In genomic region chr1:83830025-83830645, GRCm38 (mm10) we compare ENCODE assay signal across 26 mouse cellular contexts.
DNase-seq lines count a peak whose midpoint lies in the region; ATAC-seq and TF ChIP-seq lines count a peak whose summit lies in the region.
"Had no signal": no experiment of that assay in that cellular context is flagged by ENCODE, and none has a peak within 500 bp of the region (broad histone marks: within the 10 kb centered on the region; RNA-seq: fewer than 3 reads in every experiment).

No protein-coding gene starts in this region.

- H3K36me3 ChIP-seq in hindbrain, embryonic 11.5 days (ENCODE audit: control insufficient read depth, insufficient read depth, low read length): no peaks in the 10 kb centered on the region
- no peaks in the 10 kb centered on the region for H3K36me3 ChIP-seq in hindbrain, embryonic 10.5 days
- no peaks in the 10 kb centered on the region for H3K36me3 ChIP-seq in midbrain, embryonic 14.5 days (ENCODE audit: control insufficient read depth, insufficient read depth, low read length)
- H3K36me3 ChIP-seq in midbrain, embryonic 15.5 days (replicated peaks): no peaks in the 10 kb centered on the region
- no peaks in the 10 kb centered on the region for H3K36me3 ChIP-seq in hindbrain, embryonic 15.5 days
- no peaks in the 10 kb centered on the region for H3K36me3 ChIP-seq in neural tube, embryonic 15.5 days
- H3K36me3 ChIP-seq in heart, embryonic 12.5 days: no peaks in the 10 kb centered on the region
- H3K36me3 ChIP-seq in kidney, adult 2 months (ENCODE audit: control insufficient read depth, insufficient read depth, low read length): no peaks in the 10 kb centered on the region
- H3K36me3 ChIP-seq: embryonic facial prominence, embryonic 12.5 days; G1E; heart, embryonic 13.5 days; intestine, embryonic 15.5 days; limb, embryonic 10.5 days; limb, embryonic 15.5 days; midbrain, embryonic 10.5 days had no signal

- H3K27me3 ChIP-seq in hindbrain, embryonic 11.5 days (ENCODE audit: control insufficient read depth, insufficient read depth, low read length): no peaks in the 10 kb centered on the region
- H3K27me3 ChIP-seq in hindbrain, embryonic 10.5 days (ENCODE audit: insufficient read depth, poor library complexity, severe bottlenecking): no peaks in the 10 kb centered on the region
- H3K27me3 ChIP-seq in midbrain, embryonic 14.5 days (ENCODE audit: control insufficient read depth, insufficient read depth, low read length): no peaks in the 10 kb centered on the region
- H3K27me3 ChIP-seq in midbrain, embryonic 15.5 days (replicated peaks): no peaks in the 10 kb centered on the region
- H3K27me3 ChIP-seq in hindbrain, embryonic 15.5 days: no peaks in the 10 kb centered on the region
- H3K27me3 ChIP-seq in neural tube, embryonic 15.5 days (replicated peaks): no peaks in the 10 kb centered on the region
- H3K27me3 ChIP-seq in heart, embryonic 12.5 days (replicated peaks): no peaks in the 10 kb centered on the region
- H3K27me3 ChIP-seq in kidney, adult 2 months (replicated peaks; ENCODE audit: control insufficient read depth, insufficient read depth, low read length): no peaks in the 10 kb centered on the region
- H3K27me3 ChIP-seq: embryonic facial prominence, embryonic 12.5 days; heart, embryonic 13.5 days; intestine, embryonic 15.5 days; limb, embryonic 15.5 days had no signal

- WGBS in hindbrain, embryonic 11.5 days: 69% methylated on average over 6 of the region's 6 CpGs
- WGBS in hindbrain, embryonic 10.5 days: 84% methylated on average over 6 of the region's 6 CpGs
- WGBS in midbrain, embryonic 14.5 days: 58% methylated on average over 6 of the region's 6 CpGs
- WGBS in midbrain, embryonic 15.5 days: 64% methylated on average over 6 of the region's 6 CpGs
- 42% methylated on average over 6 of the region's 6 CpGs for WGBS in hindbrain, embryonic 15.5 days
- 39% methylated on average over 6 of the region's 6 CpGs for WGBS in neural tube, embryonic 15.5 days
- WGBS in heart, embryonic 12.5 days: 76% methylated on average over 6 of the region's 6 CpGs
- WGBS in kidney, adult 2 months: 60% methylated on average over 6 of the region's 6 CpGs

- peak overlapping the region; percentile 47; the same call in 1 of the 2 replicates for H3K27ac ChIP-seq in hindbrain, embryonic 11.5 days (ENCODE audit: low read depth, low read length)
- H3K27ac ChIP-seq in hindbrain, embryonic 10.5 days: no peak overlapping the region
- peak overlapping the region; percentile 38 for H3K27ac ChIP-seq in midbrain, embryonic 14.5 days (replicated peaks; ENCODE audit: low read depth, low read length)
- no peak overlapping the region for H3K27ac ChIP-seq in midbrain, embryonic 15.5 days
- H3K27ac ChIP-seq in hindbrain, embryonic 15.5 days (replicated peaks): peak overlapping the region; percentile 61
- H3K27ac ChIP-seq in neural tube, embryonic 15.5 days (replicated peaks): peak overlapping the region; percentile 66
- no peak overlapping the region for H3K27ac ChIP-seq in heart, embryonic 12.5 days (ENCODE audit: poor library complexity, severe bottlenecking)
- no peak overlapping the region for H3K27ac ChIP-seq in kidney, adult 2 months (ENCODE audit: insufficient read depth, low read depth, low read length)
- H3K27ac ChIP-seq: embryonic facial prominence, embryonic 12.5 days; heart, adult 2 months; heart, embryonic 13.5 days; intestine, embryonic 15.5 days; kidney, postnatal 0 days; limb, embryonic 10.5 days; limb, embryonic 15.5 days; liver, embryonic 14.5 days; midbrain, embryonic 10.5 days had no signal

- no peaks in the 10 kb centered on the region for H3K9me3 ChIP-seq in hindbrain, embryonic 11.5 days (ENCODE audit: control insufficient read depth, low read length)
- no peaks in the 10 kb centered on the region for H3K9me3 ChIP-seq in hindbrain, embryonic 10.5 days
- H3K9me3 ChIP-seq in midbrain, embryonic 14.5 days (ENCODE audit: control insufficient read depth, low read length): no peaks in the 10 kb centered on the region
- no peaks in the 10 kb centered on the region for H3K9me3 ChIP-seq in midbrain, embryonic 15.5 days
- no peaks in the 10 kb centered on the region for H3K9me3 ChIP-seq in hindbrain, embryonic 15.5 days
- H3K9me3 ChIP-seq in neural tube, embryonic 15.5 days (replicated peaks): no peaks in the 10 kb centered on the region
- H3K9me3 ChIP-seq in heart, embryonic 12.5 days (replicated peaks): no peaks in the 10 kb centered on the region
- H3K9me3 ChIP-seq: embryonic facial prominence, embryonic 12.5 days; heart, embryonic 13.5 days; intestine, embryonic 15.5 days; limb, embryonic 10.5 days; limb, embryonic 15.5 days; midbrain, embryonic 10.5 days had no signal

- DNase-seq in hindbrain, embryonic 11.5 days (ENCODE audit: low spot score): no peak
- no peak for DNase-seq in hindbrain, embryonic 10.5 days (ENCODE audit: low spot score)
- DNase-seq in midbrain, embryonic 14.5 days: peak; percentile 36
- no peak for DNase-seq in kidney, adult 2 months
- DNase-seq: adrenal gland, adult 8-10 months; cerebellum, adult 11 months; cerebellum, adult 9-10 months; embryo, embryonic 11 days; heart, adult 2 months; kidney, adult 8-10 months; lung, embryonic 14.5 days; lung, postnatal 14 days had no signal

- no peak overlapping the region for H3K4me3 ChIP-seq in hindbrain, embryonic 11.5 days (ENCODE audit: low read depth, low read length)
- no peak overlapping the region for H3K4me3 ChIP-seq in hindbrain, embryonic 10.5 days
- no peak overlapping the region for H3K4me3 ChIP-seq in midbrain, embryonic 14.5 days (replicated peaks; ENCODE audit: low read depth, low read length)
- no peak overlapping the region for H3K4me3 ChIP-seq in midbrain, embryonic 15.5 days
- no peak overlapping the region for H3K4me3 ChIP-seq in hindbrain, embryonic 15.5 days
- H3K4me3 ChIP-seq in neural tube, embryonic 15.5 days (replicated peaks): no peak overlapping the region
- H3K4me3 ChIP-seq in heart, embryonic 12.5 days: no peak overlapping the region
- no peak overlapping the region for H3K4me3 ChIP-seq in kidney, adult 2 months (ENCODE audit: insufficient read depth, low read depth, low read length)
- H3K4me3 ChIP-seq: embryonic facial prominence, embryonic 12.5 days; heart, adult 2 months; heart, embryonic 13.5 days; intestine, embryonic 15.5 days; limb, embryonic 10.5 days; limb, embryonic 15.5 days; midbrain, embryonic 10.5 days had no signal

- TF ChIP-seq CTCF in kidney, adult 2 months (conservative IDR thresholded peaks at IDR 0.05; ENCODE audit: insufficient read depth, insufficient read length, low read depth, low read length): no peak

- H3K9ac ChIP-seq in hindbrain, embryonic 11.5 days (ENCODE audit: low read depth, low read length): no peak overlapping the region
- no peak overlapping the region for H3K9ac ChIP-seq in midbrain, embryonic 14.5 days (replicated peaks; ENCODE audit: low read length)
- H3K9ac ChIP-seq in midbrain, embryonic 15.5 days: no peak overlapping the region
- H3K9ac ChIP-seq in hindbrain, embryonic 15.5 days: no peak overlapping the region
- H3K9ac ChIP-seq in neural tube, embryonic 15.5 days (replicated peaks): no peak overlapping the region
- no peak overlapping the region for H3K9ac ChIP-seq in heart, embryonic 12.5 days
- H3K9ac ChIP-seq: embryonic facial prominence, embryonic 12.5 days; heart, embryonic 13.5 days; intestine, embryonic 15.5 days; limb, embryonic 15.5 days; liver, embryonic 14.5 days; lung, embryonic 14.5 days had no signal

- no peak overlapping the region for H3K4me2 ChIP-seq in hindbrain, embryonic 11.5 days (replicated peaks; ENCODE audit: low read depth, low read length)
- H3K4me2 ChIP-seq in midbrain, embryonic 14.5 days (ENCODE audit: low read length): no peak overlapping the region
- no peak overlapping the region for H3K4me2 ChIP-seq in midbrain, embryonic 15.5 days
- no peak overlapping the region for H3K4me2 ChIP-seq in hindbrain, embryonic 15.5 days
- H3K4me2 ChIP-seq in neural tube, embryonic 15.5 days: no peak overlapping the region
- H3K4me2 ChIP-seq in heart, embryonic 12.5 days: no peak overlapping the region
- H3K4me2 ChIP-seq: embryonic facial prominence, embryonic 12.5 days; heart, embryonic 13.5 days; intestine, embryonic 15.5 days; limb, embryonic 15.5 days; lung, embryonic 14.5 days had no signal

- no peak for TF ChIP-seq POLR2A in kidney, adult 2 months (IDR thresholded peaks at IDR 0.05; ENCODE audit: low read depth, low read length)

- ATAC-seq in hindbrain, embryonic 11.5 days (ENCODE audit: low FRiP score): peak; percentile 70; the same call in 1 of the 2 replicates
- no peak for ATAC-seq in midbrain, embryonic 14.5 days (ENCODE audit: low FRiP score, low TSS enrichment)
- ATAC-seq in midbrain, embryonic 15.5 days (replicated peaks): no peak; the same call in 1 of the 2 replicates
- ATAC-seq in hindbrain, embryonic 15.5 days (ENCODE audit: low FRiP score, low read depth): no peak
- ATAC-seq in neural tube, embryonic 15.5 days (ENCODE audit: low FRiP score): peak; percentile 41; the same call in 1 of the 2 replicates
- ATAC-seq in heart, embryonic 12.5 days (ENCODE audit: insufficient number of reproducible peaks, low FRiP score): no peak
- ATAC-seq: forebrain, embryonic 14.5 days; intestine, embryonic 15.5 days had no signal

- no peaks in the 10 kb centered on the region for H3K4me1 ChIP-seq in hindbrain, embryonic 11.5 days (replicated peaks; ENCODE audit: control insufficient read depth, insufficient read depth, low read length)
- H3K4me1 ChIP-seq in hindbrain, embryonic 10.5 days (replicated peaks): no peaks in the 10 kb centered on the region
- H3K4me1 ChIP-seq in midbrain, embryonic 14.5 days (ENCODE audit: control insufficient read depth, insufficient read depth, low read length): no peaks in the 10 kb centered on the region
- no peaks in the 10 kb centered on the region for H3K4me1 ChIP-seq in midbrain, embryonic 15.5 days
- H3K4me1 ChIP-seq in hindbrain, embryonic 15.5 days (replicated peaks): peaks cover 15% of the 10 kb centered on the region
- H3K4me1 ChIP-seq in neural tube, embryonic 15.5 days: no peaks in the 10 kb centered on the region
- no peaks in the 10 kb centered on the region for H3K4me1 ChIP-seq in heart, embryonic 12.5 days (replicated peaks)
- H3K4me1 ChIP-seq in kidney, adult 2 months (ENCODE audit: control insufficient read depth, insufficient read depth, low read length): no peaks in the 10 kb centered on the region
- H3K4me1 ChIP-seq: embryonic facial prominence, embryonic 12.5 days; heart, embryonic 13.5 days; intestine, embryonic 15.5 days; limb, embryonic 10.5 days; limb, embryonic 15.5 days; midbrain, embryonic 10.5 days had no signal

Comparison
In these comparisons a context has a peak if more than half of its experiments do, and no peak if none do; other contexts are left out.
1. ATAC-seq: peak in hindbrain, embryonic 11.5 days (single experiment) and neural tube, embryonic 15.5 days (single experiment); none in midbrain, embryonic 14.5 days (single experiment), midbrain, embryonic 15.5 days (single experiment), hindbrain, embryonic 15.5 days (single experiment) and heart, embryonic 12.5 days (single experiment).
2. H3K27ac ChIP-seq: peak in hindbrain, embryonic 11.5 days (single experiment), midbrain, embryonic 14.5 days (single experiment), hindbrain, embryonic 15.5 days (single experiment) and neural tube, embryonic 15.5 days (single experiment); none in hindbrain, embryonic 10.5 days (single experiment), midbrain, embryonic 15.5 days (single experiment), heart, embryonic 12.5 days (single experiment) and kidney, adult 2 months (single experiment).